Mouse (Mus musculus) megakaryocyte, embryonic 14.5 days (primary cell): ENCODE results near the gene Hal. TPM values are rescaled to one million over a fixed set of nuclear protein-coding genes. Genes with fewer than 3 reads are reported as not detected.

Experiments
- H3K27me3 ChIP-seq: replicated peaks from 2 replicates; pipeline ENCODE3; 2012; ENCODE audit warnings: inconsistent platforms
- H3K36me3 ChIP-seq: replicated peaks from 2 replicates; pipeline ENCODE3; 2012; ENCODE audit warnings: low read length, inconsistent platforms, mixed read lengths
- H3K4me1 ChIP-seq: 2 replicates; pipeline ENCODE4 v1.6.1; 2012; ENCODE audit warnings: inconsistent platforms
- H3K4me3 ChIP-seq: replicated peaks from 2 replicates; pipeline ENCODE3; 2012; ENCODE audit warnings: moderate library complexity, mild to moderate bottlenecking, inconsistent platforms
- H3K9me3 ChIP-seq: 2 replicates; pipeline ENCODE4 v1.6.1; 2012; ENCODE audit warnings: inconsistent platforms
- FLI1 ChIP-seq: IDR thresholded peaks from 2 replicates; pipeline ENCODE4 v1.6.1; 2012; ENCODE audit warnings: low read length, inconsistent platforms, mixed read lengths
- GATA1 ChIP-seq: IDR thresholded peaks from 3 replicates; pipeline ENCODE4 v1.6.1; 2012; ENCODE audit warnings: mixed read lengths, low read length, inconsistent platforms, borderline replicate concordance
- polyA plus RNA-seq: library from polyadenylated mRNA; stranded (reverse); fragments of >175 nt; gene quantifications from 2 replicates; pipeline ENCODE4 v1.2.3, GENCODE M21; 2012; ENCODE audit warnings: low replicate concordance; ENCODE audit not compliant: insufficient read depth

Gene Hal
- polyA plus RNA-seq, 1 experiment: 0.11 TPM

- no peaks in the 10 kb centered on the region for H3K9me3 ChIP-seq
- H3K4me3 ChIP-seq: no peak overlapping the region
- no peaks in the 10 kb centered on the region for H3K36me3 ChIP-seq
- no peak for TF ChIP-seq FLI1
- no peak for TF ChIP-seq GATA1
- H3K27me3 ChIP-seq: peaks cover 31% of the 10 kb centered on the region
- H3K4me1 ChIP-seq: peaks cover 24% of the 10 kb centered on the region
Measured at GRCm38 (mm10) chr10:93538818-93539217, 50.2 kb downstream of the Hal start.

DNA sequence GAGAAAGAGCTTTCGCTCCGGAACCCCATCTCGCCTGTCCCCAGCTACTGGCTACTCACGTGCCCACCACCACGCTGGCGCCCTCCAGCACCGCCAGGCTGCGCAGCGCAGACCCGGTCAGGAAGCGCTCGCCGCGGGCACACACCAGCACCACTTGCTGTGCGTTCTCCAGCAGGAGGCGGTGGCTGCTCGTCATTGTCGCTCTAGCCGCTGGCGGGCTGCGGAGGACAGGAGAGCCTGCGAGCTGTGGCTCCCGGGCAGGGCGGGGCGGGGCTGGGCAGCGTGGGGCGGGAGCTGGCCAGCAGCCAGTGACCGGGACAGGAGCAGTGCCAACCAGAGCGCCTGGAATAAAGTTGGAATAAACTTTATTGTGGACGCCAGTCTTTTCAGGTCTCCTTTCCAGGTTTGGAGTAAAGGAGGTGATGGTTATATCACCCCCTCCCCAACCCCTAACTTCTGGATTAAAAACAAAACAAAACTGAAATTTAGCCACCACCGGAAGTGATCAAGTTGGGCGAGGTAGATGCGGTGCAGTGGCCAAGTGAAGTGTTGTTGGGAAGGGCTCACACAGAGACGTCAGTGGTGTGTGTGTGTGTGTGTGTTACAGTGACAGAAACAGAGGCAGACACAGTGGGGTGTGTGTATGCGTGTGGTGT, 51.3 kb downstream of the Hal start, which contains the start of gene Amdhd1:
TSS of gene Amdhd1 (minus strand) at position 259 of the 656 bp plus-strand sequence.
- H3K27me3 ChIP-seq: peaks cover 25% of the 10 kb centered on the region
- H3K4me1 ChIP-seq: peaks cover 20% of the 10 kb centered on the region
- H3K4me3 ChIP-seq: peak within 1 kb of the TSS; percentile 91
- H3K36me3 ChIP-seq: no peaks in the 10 kb centered on the region
- no peak for TF ChIP-seq FLI1
- TF ChIP-seq GATA1: no peak
- no peaks in the 10 kb centered on the region for H3K9me3 ChIP-seq

DNA sequence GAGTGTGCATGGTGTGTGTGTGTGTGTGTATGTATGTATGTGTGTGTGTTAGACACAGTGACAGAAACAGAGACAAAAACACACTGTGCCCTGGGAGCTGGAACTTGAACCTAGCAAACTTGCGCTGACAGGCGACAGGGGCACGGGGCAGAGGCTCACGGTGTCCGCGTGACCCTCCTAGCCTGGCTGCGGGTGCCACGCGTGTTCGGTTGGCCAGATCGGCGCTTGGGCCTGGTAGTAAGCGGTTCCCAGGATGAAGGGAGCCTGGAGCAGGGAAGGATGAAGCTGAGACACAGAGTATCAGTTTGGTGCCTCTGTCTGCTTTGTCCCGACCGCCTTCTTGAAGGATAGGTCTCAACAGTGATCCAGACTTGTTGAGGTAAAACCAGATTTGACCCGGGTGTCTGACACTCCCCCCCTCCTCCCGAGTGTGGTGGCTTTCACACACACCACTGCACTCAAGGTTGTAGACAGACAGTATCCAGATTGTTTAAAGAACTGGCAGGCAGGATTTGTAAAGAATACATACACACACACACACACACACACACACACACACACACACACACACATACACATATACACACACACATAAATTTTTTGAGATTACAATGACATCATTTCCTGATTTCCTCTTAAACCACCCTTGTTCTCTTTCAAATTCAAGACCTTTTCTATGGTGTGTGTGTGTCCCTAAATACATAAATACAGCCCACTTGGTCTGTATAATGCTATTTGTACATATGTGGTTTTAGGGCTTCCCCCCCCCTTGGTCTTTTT, 52.1 kb downstream of the Hal start, which contains the start of gene Ccdc38:
TSS of gene Ccdc38 (plus strand) at position 202 of the 780 bp plus-strand sequence.
- Histone ChIP-seq H3K4me1 (peaks cover 20% of the 10 kb centered on the region), H3K27me3 (peaks cover 20% of the 10 kb centered on the region), H3K9me3 (no peaks in the 10 kb centered on the region), H3K36me3 (no peaks in the 10 kb centered on the region), H3K4me3 (peak within 1 kb of the TSS; percentile 91)
- TF ChIP-seq GATA1: no peak
- no peak for TF ChIP-seq FLI1

- no peaks in the 10 kb centered on the region for H3K36me3 ChIP-seq
- peaks cover 20% of the 10 kb centered on the region for H3K4me1 ChIP-seq
- no peaks in the 10 kb centered on the region for H3K9me3 ChIP-seq
- no peak for TF ChIP-seq FLI1
- TF ChIP-seq GATA1: no peak
- H3K4me3 ChIP-seq: no peak overlapping the region
- peaks cover 15% of the 10 kb centered on the region for H3K27me3 ChIP-seq
Measured at GRCm38 (mm10) chr10:93541585-93541984, 53.0 kb downstream of the Hal start.

DNA sequence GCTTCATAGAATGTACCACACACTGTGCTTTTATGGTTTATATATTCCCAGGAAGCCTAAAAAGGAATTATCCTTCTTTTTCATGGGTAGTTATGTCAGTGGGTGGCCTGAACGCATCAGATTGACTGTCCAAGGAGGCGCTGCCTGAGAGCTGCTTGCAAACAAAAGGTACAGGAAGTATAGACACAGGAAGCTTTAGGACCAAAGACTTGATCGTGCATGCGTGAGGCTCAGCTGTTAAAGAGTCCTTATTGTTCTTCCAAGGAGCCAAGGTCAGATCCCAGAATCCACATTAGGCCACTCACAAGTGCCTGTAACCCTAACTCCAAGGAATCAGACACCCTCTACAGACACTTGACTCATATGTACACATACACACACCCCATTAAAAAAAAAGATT, 53.8 kb downstream of the Hal start:
- Histone ChIP-seq H3K4me3 (no peak overlapping the region), H3K4me1 (peaks cover 22% of the 10 kb centered on the region), H3K27me3 (peaks cover 14% of the 10 kb centered on the region), H3K36me3 (no peaks in the 10 kb centered on the region), H3K9me3 (no peaks in the 10 kb centered on the region)
- TF ChIP-seq FLI1: no peak
- TF ChIP-seq GATA1: no peak

- no peak for TF ChIP-seq GATA1
- TF ChIP-seq FLI1: no peak
- Histone ChIP-seq H3K9me3 (no peaks in the 10 kb centered on the region), H3K4me3 (no peak overlapping the region), H3K36me3 (no peaks in the 10 kb centered on the region), H3K27me3 (peaks cover 7% of the 10 kb centered on the region), H3K4me1 (peaks cover 30% of the 10 kb centered on the region)
Measured at GRCm38 (mm10) chr10:93543176-93543575, 54.6 kb downstream of the Hal start.

DNA sequence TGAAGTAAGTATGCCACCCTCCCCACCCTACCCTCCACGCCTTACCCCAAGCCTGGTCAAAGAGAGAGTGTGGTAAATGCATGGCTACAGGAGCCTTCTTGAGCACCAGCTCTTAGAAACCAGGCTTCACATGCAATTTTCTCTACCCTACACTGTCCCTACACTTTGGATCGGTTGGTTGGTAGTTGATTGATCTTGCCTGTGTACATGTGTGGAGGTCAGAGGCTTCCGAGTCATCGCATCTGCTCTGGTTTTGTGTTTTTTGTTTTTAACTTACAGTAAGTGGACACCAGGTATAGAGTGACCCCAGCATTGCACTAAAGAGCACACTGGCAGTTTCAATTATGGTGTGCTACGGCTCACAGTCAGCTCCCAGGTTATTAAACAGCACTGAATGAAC, 55.6 kb downstream of the Hal start:
- H3K4me1 ChIP-seq: peaks cover 37% of the 10 kb centered on the region
- no peaks in the 10 kb centered on the region for H3K36me3 ChIP-seq
- TF ChIP-seq FLI1 (no peak), GATA1 (no peak)
- H3K9me3 ChIP-seq: no peaks in the 10 kb centered on the region
- no peak overlapping the region for H3K4me3 ChIP-seq
- peaks cover 4% of the 10 kb centered on the region for H3K27me3 ChIP-seq

DNA sequence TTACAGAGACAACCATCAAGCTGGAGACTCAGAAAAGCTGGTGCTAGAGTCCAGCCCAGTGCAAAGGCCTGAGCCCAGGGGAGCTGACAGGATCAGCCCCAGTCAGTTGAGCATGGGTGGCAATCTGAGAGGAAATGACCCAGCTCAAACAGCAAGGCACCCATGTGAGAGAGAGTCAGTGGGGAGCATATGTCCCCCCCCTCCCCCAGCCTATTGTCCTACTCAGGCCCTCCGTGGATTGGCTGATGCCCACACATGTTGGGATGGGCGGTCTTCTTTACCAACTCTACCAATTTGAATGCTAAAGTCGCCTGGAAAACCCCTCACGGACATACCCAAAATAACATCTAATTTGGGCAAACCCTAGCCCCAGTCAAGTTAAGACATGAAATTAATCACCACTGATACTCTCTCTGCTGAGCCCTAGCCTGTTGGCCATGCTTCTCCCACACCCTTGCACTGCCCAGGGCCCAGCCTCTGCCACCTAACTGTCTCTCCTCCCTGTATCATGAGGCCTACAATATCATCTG, 59.2 kb downstream of the Hal start:
- Histone ChIP-seq H3K36me3 (no peaks in the 10 kb centered on the region), H3K4me1 (peaks cover 21% of the 10 kb centered on the region), H3K27me3 (peaks cover 7% of the 10 kb centered on the region), H3K9me3 (no peaks in the 10 kb centered on the region), H3K4me3 (no peak overlapping the region)
- TF ChIP-seq FLI1: no peak

DNA sequence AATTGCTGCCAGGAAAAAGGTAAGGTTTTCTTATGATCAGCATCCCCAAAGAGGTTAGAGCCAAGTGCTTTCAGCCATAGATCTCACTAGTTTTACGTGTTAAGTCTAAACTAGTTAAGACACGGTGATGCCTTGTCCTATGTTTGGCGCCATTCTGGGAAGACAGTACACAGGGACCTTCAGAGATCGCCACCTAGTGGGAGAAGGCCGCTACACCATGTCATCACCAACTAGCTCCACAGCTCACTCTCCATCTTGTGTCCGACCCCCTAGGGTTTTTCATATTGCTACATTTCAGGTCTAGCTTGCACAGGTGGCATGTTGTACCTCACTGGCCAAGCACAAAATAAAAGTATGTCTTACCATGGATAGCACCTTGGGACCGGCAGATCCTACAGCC, 60.4 kb downstream of the Hal start:
- H3K4me3 ChIP-seq: no peak overlapping the region
- TF ChIP-seq FLI1 (no peak), GATA1 (no peak)
- no peaks in the 10 kb centered on the region for H3K36me3 ChIP-seq
- no peaks in the 10 kb centered on the region for H3K9me3 ChIP-seq
- peaks cover 18% of the 10 kb centered on the region for H3K4me1 ChIP-seq
- H3K27me3 ChIP-seq: peaks cover 12% of the 10 kb centered on the region

DNA sequence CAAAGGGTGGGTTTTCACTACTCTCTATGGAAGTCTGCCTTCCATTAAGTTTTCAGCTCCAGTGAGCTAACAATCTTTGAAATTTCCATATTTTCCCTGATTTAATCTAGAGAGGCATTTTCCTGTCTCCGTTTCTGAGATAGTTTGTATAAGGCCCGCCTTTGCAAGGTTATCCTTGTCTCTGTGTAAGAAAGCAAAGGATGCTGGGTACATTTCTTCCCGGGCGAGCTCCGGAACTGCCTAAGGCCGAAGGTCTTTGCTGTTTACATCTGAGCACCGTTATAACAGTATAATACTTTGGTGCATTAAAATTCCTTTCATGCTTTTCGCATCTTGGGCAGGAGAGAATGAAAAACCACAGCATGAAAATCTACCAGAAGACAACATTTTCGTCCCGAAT, 61.3 kb downstream of the Hal start:
- H3K36me3 ChIP-seq: no peaks in the 10 kb centered on the region
- H3K27me3 ChIP-seq: peaks cover 15% of the 10 kb centered on the region
- peaks cover 18% of the 10 kb centered on the region for H3K4me1 ChIP-seq
- H3K9me3 ChIP-seq: no peaks in the 10 kb centered on the region
- H3K4me3 ChIP-seq: no peak overlapping the region
- TF ChIP-seq GATA1: no peak
- no peak for TF ChIP-seq FLI1
